Mouse (Mus musculus) lung, adult 2 months (tissue): ENCODE results near the gene Chac2.

Experiments
- CTCF ChIP-seq: fragments of 200-500 bp; IDR thresholded peaks from 2 replicates; pipeline ENCODE4 v1.5.1; 2011; ENCODE audit warnings: mild to moderate bottlenecking, low read length, control low read depth; ENCODE audit not compliant: insufficient read depth
- POLR2A ChIP-seq: fragments of 200-500 bp; IDR thresholded peaks from 2 replicates; pipeline ENCODE4 v1.6.1; 2011; ENCODE audit warnings: low read depth, mild to moderate bottlenecking, control low read depth, low read length, borderline replicate concordance; ENCODE audit errors: extremely low read depth

DNA sequence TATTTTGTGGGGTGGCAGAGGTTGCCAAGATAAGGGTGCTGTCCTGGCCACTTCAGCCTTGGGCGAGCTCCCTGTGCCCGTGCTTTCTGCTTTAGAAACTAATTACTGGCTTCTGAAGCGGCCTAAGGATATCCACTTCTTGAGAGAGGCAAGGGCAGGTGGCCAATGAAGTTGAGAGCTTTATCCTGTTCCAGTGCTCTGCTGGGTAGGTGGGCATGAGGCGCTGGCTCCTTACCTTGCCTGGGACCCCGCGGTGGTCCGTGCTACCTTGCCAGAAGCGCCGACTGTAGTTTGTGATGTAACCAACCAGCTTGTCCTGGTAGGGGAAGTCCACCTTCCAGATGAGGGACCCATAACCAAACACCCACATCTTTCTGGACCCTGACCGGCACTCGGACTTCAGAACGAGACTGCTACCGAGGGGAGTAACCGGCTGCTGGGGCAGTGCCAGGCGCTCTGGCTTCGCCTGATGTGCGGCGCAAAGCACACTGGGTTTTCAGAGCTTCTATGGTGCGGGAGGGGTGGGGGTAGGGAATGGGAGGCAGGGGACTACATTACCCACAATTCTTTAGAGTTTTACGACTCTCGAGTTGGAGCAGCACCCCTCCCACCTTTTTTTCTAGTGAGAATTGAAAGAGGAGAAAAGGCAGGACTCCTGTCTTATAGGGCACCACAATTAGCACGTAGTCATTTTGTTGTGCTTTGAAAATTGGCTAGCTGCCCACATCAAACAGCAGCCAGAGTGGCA, at the start of gene Chac2:
- peak; percentile 42; the same call in 1 of the 2 replicates for TF ChIP-seq POLR2A
- no peak for TF ChIP-seq CTCF
